Mouse (Mus musculus) forebrain, embryonic 14.5 days (tissue): ENCODE measurements around the gene Bbip1. TPM values are rescaled to one million over a fixed set of nuclear protein-coding genes. Genes with fewer than 3 reads are reported as not detected.
A peak's percentile ranks its signal among the peaks of the same experiment; 100 is the strongest.
"Not testable (repeated sequence)": the region's sequence is repeated elsewhere in the genome, so short reads cannot be mapped to it uniquely, and the experiment has no call there.

Experiments used
- ATAC-seq: fragments of 200-750 bp; cut with Nextera tagmentation; 2 replicates; pipeline ENCODE4 v1.8.0; 2017; ENCODE audit warnings: mild to moderate bottlenecking, moderate library complexity
- DNase-seq: peaks from one replicate; pipeline ENCODE4 v3.0.0-alpha.2; 2015; ENCODE audit warnings: low spot score
- H3K27ac ChIP-seq: fragments of 300-500 bp; sonication (generic); 2 replicates; pipeline ENCODE4 v1.5.1; 2014; ENCODE audit warnings: low read depth, mild to moderate bottlenecking, control low read depth, low read length, moderate library complexity
- H3K27me3 ChIP-seq: fragments of 300-500 bp; sonication (generic); replicated peaks from 2 replicates; pipeline ENCODE4 v1.6.1; 2014; ENCODE audit warnings: low read length, control low read depth, mixed read lengths; ENCODE audit not compliant: control insufficient read depth, insufficient read depth
- H3K36me3 ChIP-seq: fragments of 300-500 bp; sonication (generic); 2 replicates; pipeline ENCODE4 v1.6.1; 2014; ENCODE audit warnings: low read length, control low read depth; ENCODE audit not compliant: control insufficient read depth, insufficient read depth
- H3K4me1 ChIP-seq: fragments of 300-500 bp; sonication (generic); 2 replicates; pipeline ENCODE4 v1.6.1; 2014; ENCODE audit warnings: antibody characterized with exemption, low read length, control low read depth; ENCODE audit not compliant: control insufficient read depth, insufficient read depth
- H3K4me2 ChIP-seq: fragments of 300-500 bp; sonication (generic); 2 replicates; pipeline ENCODE4 v1.6.1; 2014; ENCODE audit warnings: mild to moderate bottlenecking, control low read depth, low read length
- H3K4me3 ChIP-seq: fragments of 300-500 bp; sonication (generic); 2 replicates; pipeline ENCODE4 v1.5.1; 2014; ENCODE audit warnings: low read depth, low read length, control low read depth
- H3K9ac ChIP-seq: fragments of 300-500 bp; sonication (generic); 2 replicates; pipeline ENCODE4 v1.6.1; 2014; ENCODE audit warnings: mild to moderate bottlenecking, low read length, control low read depth, moderate library complexity
- H3K9me3 ChIP-seq: fragments of 300-500 bp; sonication (generic); replicated peaks from 2 replicates; pipeline ENCODE4 v1.6.1; 2016; ENCODE audit warnings: low read length, control low read depth, mixed read lengths; ENCODE audit not compliant: control insufficient read depth
- WGBS: fragments of 180-500 bp; shearing (Covaris S2); extraction: QIAGEN DNeasy Blood & Tissue Kit; methylation state at CpG from one replicate; pipeline ENCODE4 v1.1.7; 2014; 5-methylcytosine and 5-hydroxymethylcytosine counted together
- polyA plus RNA-seq: library from polyadenylated mRNA; unstranded; fragments of >200 nt; fragmentation: Nextera tagmentation; extraction: Ambion mirVana; gene quantifications from 2 replicates; pipeline ENCODE4 v1.2.1, GENCODE M21; 2014

Bbip1 gene
- polyA plus RNA-seq, 1 experiment from 2014 or later = 174 TPM

DNA sequence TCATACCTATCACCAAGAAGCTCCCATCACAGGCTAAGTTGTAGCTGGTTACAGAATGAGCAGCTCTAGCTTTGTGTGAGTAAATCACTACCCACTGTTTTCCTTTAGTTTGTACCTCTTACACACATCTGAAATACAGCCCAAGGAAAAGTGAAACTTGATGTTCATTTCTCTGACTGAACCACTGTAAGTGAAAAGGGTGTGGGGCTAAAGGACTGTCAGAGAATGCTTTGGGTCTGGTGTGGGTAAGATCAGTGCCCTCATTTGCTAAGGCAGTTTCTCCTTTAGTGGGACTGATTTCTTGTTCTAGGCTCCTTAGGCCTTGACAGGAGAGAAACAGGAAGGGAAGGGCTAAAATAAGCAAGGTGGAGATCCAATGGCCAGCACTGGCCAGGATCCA is 10.4 kb downstream of the Bbip1 start:
- H3K36me3 ChIP-seq = peaks cover 55% of the 10 kb centered on the region

DNA sequence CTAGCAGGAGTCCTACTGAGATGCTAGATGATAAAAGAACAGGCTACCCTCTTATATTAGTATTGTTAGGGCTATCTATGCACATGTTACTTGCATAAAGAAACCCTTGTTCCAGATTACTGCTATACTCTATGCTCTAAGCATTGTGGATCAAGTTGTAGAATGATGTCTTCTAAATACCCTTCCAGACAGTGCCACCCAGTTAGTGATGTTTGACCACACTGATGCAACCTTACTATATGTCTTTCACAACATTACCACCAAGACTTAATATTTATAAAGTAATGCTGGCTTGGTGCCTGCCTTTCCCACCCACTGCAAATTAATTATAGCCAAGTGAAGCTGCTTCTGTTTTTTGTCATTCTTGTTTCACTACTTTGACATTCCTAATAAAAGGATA is 11.4 kb downstream of the Bbip1 start:
- Histone ChIP-seq H3K9ac (no peak overlapping the region), H3K4me2 (no peak overlapping the region), H3K27ac (no peak overlapping the region), H3K9me3 (no peaks in the 10 kb centered on the region), H3K4me1 (no peaks in the 10 kb centered on the region), H3K36me3 (peaks cover 56% of the 10 kb centered on the region), H3K4me3 (no peak overlapping the region), H3K27me3 (no peaks in the 10 kb centered on the region)
- no peak for ATAC-seq
- no peak for DNase-seq

More for the DNA sequence above, 10.4 kb downstream of the Bbip1 start:
- Histone ChIP-seq H3K9me3 (no peaks in the 10 kb centered on the region), H3K4me3 (no peak overlapping the region), H3K4me2 (no peak overlapping the region), H3K9ac (no peak overlapping the region), H3K4me1 (no peaks in the 10 kb centered on the region), H3K27ac (no peak overlapping the region), H3K27me3 (no peaks in the 10 kb centered on the region)
- no peak for ATAC-seq
- no peak for DNase-seq

DNA sequence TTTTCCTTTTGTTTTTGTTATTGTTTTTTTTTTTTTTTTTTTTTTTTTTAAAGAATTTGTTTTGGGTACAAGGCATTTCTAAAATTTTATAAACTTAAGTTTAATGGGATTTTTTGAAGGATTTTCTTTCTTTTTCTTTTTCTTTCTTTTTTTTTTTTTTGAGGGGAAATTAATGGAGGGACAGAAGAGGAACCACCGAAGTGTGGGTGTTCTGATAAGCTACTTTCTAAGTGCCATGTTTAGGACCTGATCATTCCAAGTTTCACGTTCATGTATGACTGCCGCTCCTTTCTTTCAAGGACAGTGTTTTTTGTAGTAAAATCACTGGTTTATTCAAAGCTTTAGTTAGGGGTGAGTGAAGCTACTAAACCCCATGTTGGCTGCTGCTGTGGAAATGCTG is 15.2 kb downstream of the Bbip1 start:
- Histone ChIP-seq H3K9me3 (no peaks in the 10 kb centered on the region), H3K27me3 (no peaks in the 10 kb centered on the region), H3K9ac (no peak overlapping the region), H3K4me3 (no peak overlapping the region), H3K27ac (no peak overlapping the region), H3K36me3 (peaks cover 78% of the 10 kb centered on the region), H3K4me1 (no peaks in the 10 kb centered on the region), H3K4me2 (no peak overlapping the region)
- WGBS = 89% methylated on average over 3 of the region's 3 CpGs
- DNase-seq = no peak
- no peak for ATAC-seq

DNA sequence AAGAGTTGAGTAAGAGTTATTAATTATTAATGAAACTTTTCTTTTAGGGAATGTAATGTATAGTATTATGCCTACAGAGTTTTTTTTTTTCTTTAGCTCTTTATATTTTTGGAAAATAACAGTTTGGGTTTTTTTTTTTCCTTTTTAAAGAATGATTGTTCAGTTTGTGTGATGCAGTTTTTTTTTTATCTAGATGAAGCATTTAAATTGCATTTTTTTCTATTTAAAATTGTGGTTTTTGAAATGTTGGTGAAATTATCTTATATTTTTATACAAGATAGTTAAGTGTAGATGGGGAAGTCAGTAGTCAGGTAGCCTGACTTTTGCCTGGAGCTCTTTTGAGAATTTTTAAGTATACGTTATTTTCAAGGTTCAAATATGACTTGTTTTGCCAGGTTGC is 17.7 kb downstream of the Bbip1 start:
- peaks cover 74% of the 10 kb centered on the region for H3K36me3 ChIP-seq

DNA sequence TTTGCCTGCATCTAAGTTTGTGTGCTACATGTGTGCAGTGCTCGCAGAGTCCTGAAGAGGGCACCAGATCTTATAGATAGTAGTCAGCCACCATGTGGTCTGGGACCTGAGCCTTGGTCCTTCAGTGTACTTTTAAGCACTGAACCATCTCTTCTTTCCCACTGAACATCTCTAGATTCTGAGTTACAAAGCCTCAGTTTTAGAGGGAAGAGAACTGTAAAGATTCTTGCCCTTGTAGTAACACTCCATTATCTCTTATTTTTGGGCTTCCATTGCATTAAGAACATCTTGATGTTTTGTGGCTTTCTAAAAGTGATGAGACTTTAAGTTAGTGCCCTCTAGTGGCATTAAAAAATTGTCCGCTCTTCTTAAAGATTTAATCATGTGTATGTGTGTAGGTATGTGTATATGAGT is 19.1 kb downstream of the Bbip1 start:
- peaks cover 72% of the 10 kb centered on the region for H3K36me3 ChIP-seq
- no peak overlapping the region for H3K27ac ChIP-seq
- DNase-seq = peak; percentile 81
- no peak overlapping the region for H3K4me3 ChIP-seq
- no peaks in the 10 kb centered on the region for H3K4me1 ChIP-seq
- no peak overlapping the region for H3K4me2 ChIP-seq
- ATAC-seq = no peak
- H3K27me3 ChIP-seq = no peaks in the 10 kb centered on the region
- WGBS = 95% methylated on average over 2 of the region's 2 CpGs
- H3K9ac ChIP-seq = no peak overlapping the region
- no peaks in the 10 kb centered on the region for H3K9me3 ChIP-seq

More for the DNA sequence above, 17.7 kb downstream of the Bbip1 start:
- 86% methylated on average over 1 of the region's 1 CpGs for WGBS
- H3K9me3 ChIP-seq = no peaks in the 10 kb centered on the region
- no peaks in the 10 kb centered on the region for H3K27me3 ChIP-seq
- no peak overlapping the region for H3K9ac ChIP-seq
- H3K4me1 ChIP-seq = no peaks in the 10 kb centered on the region
- no peak overlapping the region for H3K4me2 ChIP-seq
- H3K27ac ChIP-seq = no peak overlapping the region
- no peak overlapping the region for H3K4me3 ChIP-seq
- ATAC-seq = no peak
- DNase-seq = no peak

DNA sequence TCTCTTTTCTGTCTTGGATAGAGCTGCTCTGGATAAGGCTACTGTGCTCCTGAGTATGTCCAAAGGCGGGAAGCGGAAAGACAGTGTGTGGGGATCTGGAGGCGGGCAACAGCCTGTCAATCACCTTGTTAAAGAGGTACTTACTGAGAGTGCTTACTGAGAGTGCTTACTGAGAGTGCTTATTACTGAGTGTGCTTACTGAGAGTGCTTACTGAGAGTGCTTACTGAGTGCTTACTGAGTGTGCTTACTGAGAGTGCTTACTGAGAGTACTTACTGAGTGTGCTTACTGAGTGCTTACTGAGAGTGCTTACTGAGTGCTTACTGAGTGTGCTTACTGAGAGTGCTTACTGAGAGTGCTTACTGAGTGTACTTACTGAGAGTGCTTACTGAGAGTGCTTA is 22.4 kb downstream of the Bbip1 start:
- not testable (repeated sequence) for H3K9me3 ChIP-seq, H3K27me3 ChIP-seq, H3K9ac ChIP-seq, ATAC-seq, H3K4me1 ChIP-seq, H3K27ac ChIP-seq, DNase-seq, H3K4me2 ChIP-seq, H3K4me3 ChIP-seq
- 83% methylated on average over 3 of the region's 3 CpGs for WGBS
- peaks cover 77% of the 10 kb centered on the region for H3K36me3 ChIP-seq

DNA sequence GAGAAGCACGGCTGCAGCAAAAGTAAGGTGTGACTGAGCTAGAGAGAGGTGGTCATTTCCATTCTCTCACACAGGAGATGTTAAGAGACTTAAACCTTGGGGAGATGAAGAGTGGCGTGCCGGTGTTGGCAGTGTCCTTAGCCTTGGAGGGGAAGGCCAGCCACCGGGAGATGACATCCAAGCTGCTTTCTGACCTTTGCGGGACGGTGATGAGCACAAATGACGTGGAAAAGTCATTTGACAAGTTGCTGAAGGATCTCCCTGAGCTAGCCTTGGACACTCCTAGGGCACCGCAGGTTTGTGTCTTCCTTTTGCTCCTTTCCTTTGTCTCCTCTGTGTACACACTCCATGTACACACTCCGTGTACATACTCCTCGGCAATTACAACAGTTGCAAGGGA is 24.9 kb downstream of the Bbip1 start:
- Histone ChIP-seq H3K9ac (no peak overlapping the region), H3K27me3 (no peaks in the 10 kb centered on the region), H3K36me3 (peaks cover 83% of the 10 kb centered on the region), H3K9me3 (no peaks in the 10 kb centered on the region), H3K27ac (no peak overlapping the region), H3K4me1 (no peaks in the 10 kb centered on the region), H3K4me2 (no peak overlapping the region), H3K4me3 (no peak overlapping the region)
- ATAC-seq (no peak), DNase-seq (no peak)
- 93% methylated on average over 10 of the region's 10 CpGs for WGBS

DNA sequence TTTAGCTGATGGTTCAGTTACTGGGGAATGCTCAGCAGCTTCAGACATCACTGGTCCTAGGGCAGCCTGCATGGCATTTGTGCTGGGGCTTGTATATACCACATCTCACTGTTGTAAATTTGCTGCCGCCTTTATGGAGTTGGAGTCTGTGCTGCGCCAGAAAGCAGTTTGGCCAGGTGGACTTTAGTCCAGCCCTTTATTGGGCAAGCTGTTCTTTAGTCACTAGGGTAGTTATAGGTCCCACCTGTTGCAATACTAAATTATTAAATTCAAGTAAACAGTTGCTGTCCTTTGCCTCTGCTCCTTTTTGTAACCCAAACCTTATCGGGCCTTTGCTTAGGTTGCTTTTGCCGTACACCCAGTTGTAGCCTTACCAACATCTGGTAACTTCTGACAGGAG is 29.5 kb downstream of the Bbip1 start:
- no peak overlapping the region for H3K27ac ChIP-seq
- WGBS = 94% methylated on average over 4 of the region's 4 CpGs
- no peaks in the 10 kb centered on the region for H3K9me3 ChIP-seq
- ATAC-seq (no peak), DNase-seq (no peak)
- H3K4me1 ChIP-seq = no peaks in the 10 kb centered on the region
- no peak overlapping the region for H3K9ac ChIP-seq
- no peak overlapping the region for H3K4me2 ChIP-seq
- no peaks in the 10 kb centered on the region for H3K27me3 ChIP-seq
- H3K4me3 ChIP-seq = no peak overlapping the region
- H3K36me3 ChIP-seq = peaks cover 83% of the 10 kb centered on the region

DNA sequence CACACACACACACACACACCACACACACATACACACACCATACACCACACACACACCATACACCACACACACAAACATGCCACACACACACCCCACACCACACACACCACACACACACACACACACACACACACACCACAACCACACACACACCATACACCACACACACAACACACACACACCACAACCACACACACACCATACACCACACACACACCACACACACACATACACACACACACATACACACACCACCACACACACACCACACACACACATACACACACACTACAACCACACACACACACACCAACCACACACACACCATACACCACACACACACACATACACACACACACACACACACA is 37.7 kb downstream of the Bbip1 start:
- not testable (repeated sequence) for H3K27ac ChIP-seq, H3K4me3 ChIP-seq, DNase-seq, ATAC-seq, H3K4me2 ChIP-seq, H3K9ac ChIP-seq, H3K27me3 ChIP-seq, H3K9me3 ChIP-seq
- Histone ChIP-seq H3K4me1 (peaks cover 15% of the 10 kb centered on the region), H3K36me3 (peaks cover 21% of the 10 kb centered on the region)
